Mouse (Mus musculus) lung, postnatal 0 days (tissue): Measurements from ENCODE around the gene Magi1.

Source experiments
- CTCF ChIP-seq: IDR thresholded peaks from 2 replicates; pipeline ENCODE4 v1.5.1; 2016; ENCODE audit warnings: antibody characterized with exemption, mild to moderate bottlenecking
- EP300 ChIP-seq: IDR thresholded peaks from 2 replicates; pipeline ENCODE4 v1.6.1; 2016; ENCODE audit warnings: antibody characterized with exemption, mild to moderate bottlenecking, control low read depth

DNA sequence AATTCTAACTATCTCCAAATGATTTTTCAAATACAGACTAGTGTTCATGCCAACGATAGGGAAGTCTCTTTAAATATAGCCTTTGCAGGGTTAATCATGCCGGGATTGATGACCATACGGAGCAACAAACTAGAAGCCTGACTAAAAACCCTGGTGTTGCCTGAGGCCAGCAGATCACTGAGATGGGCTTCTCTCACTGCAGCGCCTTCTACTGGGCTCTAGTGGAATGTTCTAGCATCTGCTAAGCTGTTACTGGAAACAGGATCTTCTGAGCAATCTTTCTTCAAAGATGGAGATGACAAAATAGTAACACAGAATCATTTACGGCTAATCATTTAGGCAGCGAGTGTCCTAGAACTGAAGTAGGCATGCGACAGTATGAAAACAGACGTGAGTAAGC is 554.0 kb downstream of the Magi1 start:
- TF ChIP-seq CTCF (peak; percentile 68), EP300 (no peak)
